Mouse (Mus musculus) spleen, adult 12 weeks (tissue): Measurements from ENCODE around the gene Il3.

Experiments used
- DNase-seq: peaks from one replicate; pipeline ENCODE4 v3.0.0; 2022; ENCODE audit warnings: low spot score

Il3 gene

GRCm38 (mm10) chr11:54287821-54288453 is 20.9 kb upstream of the Il3 start:
- no peak for DNase-seq

- no peak for DNase-seq
Observed at GRCm38 (mm10) chr11:54271437-54271949, 4.4 kb upstream of the Il3 start.

- DNase-seq: no peak
Observed at GRCm38 (mm10) chr11:54269191-54269896, 2.3 kb upstream of the Il3 start.

- no peak for DNase-seq
Observed at GRCm38 (mm10) chr11:54264542-54264941, 2.5 kb downstream of the Il3 start.

- DNase-seq: no peak
Observed at GRCm38 (mm10) chr11:54263405-54264031, 3.6 kb downstream of the Il3 start.

GRCm38 (mm10) chr11:54256624-54257376 is 10.3 kb downstream of the Il3 start:
- peak; percentile 35 for DNase-seq

- no peak for DNase-seq
Observed at GRCm38 (mm10) chr11:54254114-54254513, 13.0 kb downstream of the Il3 start.

GRCm38 (mm10) chr11:54250575-54250974 is 16.5 kb downstream of the Il3 start:
- no peak for DNase-seq

GRCm38 (mm10) chr11:54249748-54250147 is 17.3 kb downstream of the Il3 start:
- DNase-seq: no peak

GRCm38 (mm10) chr11:54248940-54249717 is 17.9 kb downstream of the Il3 start, which contains the start of gene Csf2:
TSS of gene Csf2 (minus strand) at chr11:54249667.
- DNase-seq: no peak

GRCm38 (mm10) chr11:54247251-54247950 is 19.7 kb downstream of the Il3 start:
- DNase-seq: no peak

- no peak for DNase-seq
Observed at GRCm38 (mm10) chr11:54244465-54244864, 22.6 kb downstream of the Il3 start.

GRCm38 (mm10) chr11:54242494-54242893 is 24.6 kb downstream of the Il3 start:
- DNase-seq: no peak

GRCm38 (mm10) chr11:54236939-54237338 is 30.1 kb downstream of the Il3 start:
- DNase-seq: no peak

GRCm38 (mm10) chr11:54227478-54227877 is 39.6 kb downstream of the Il3 start:
- DNase-seq: no peak

GRCm38 (mm10) chr11:54224475-54224986 is 42.5 kb downstream of the Il3 start:
- DNase-seq: no peak

- DNase-seq: no peak
Observed at GRCm38 (mm10) chr11:54223637-54224474, 43.2 kb downstream of the Il3 start.

GRCm38 (mm10) chr11:54219903-54220740 is 47.0 kb downstream of the Il3 start:
- DNase-seq: no peak

- DNase-seq: no peak
Observed at GRCm38 (mm10) chr11:54219191-54219590, 47.9 kb downstream of the Il3 start.
